Mouse (Mus musculus): Measurements from ENCODE around the gene Serpina3f. TPM values are rescaled to one million over a fixed set of nuclear protein-coding genes. Genes with fewer than 3 reads are reported as not detected.
"Not testable (repeated sequence)": the region's sequence is repeated elsewhere in the genome, so short reads cannot be mapped to it uniquely, and the experiment has no call there.

Serpina3f gene
- polyA plus RNA-seq, 1 experiment: 1.3 TPM

- Histone ChIP-seq H3K36me3 (replicated peaks; ENCODE audit: low read length) (no peaks in the 10 kb centered on the region), H3K27me3 (replicated peaks) (peaks cover 7% of the 10 kb centered on the region), H3K9me3 (peaks cover 6% of the 10 kb centered on the region; the same call in 1 of the 2 replicates), H3K4me3 (replicated peaks) (no peak overlapping the region), H3K4me1 (peaks cover 34% of the 10 kb centered on the region)
- TF ChIP-seq GATA1 (IDR thresholded peaks at IDR 0.05; ENCODE audit: borderline replicate concordance, low read length): no peak
- TF ChIP-seq FLI1 (IDR thresholded peaks at IDR 0.05; ENCODE audit: low read length): no peak
Observed at GRCm38 (mm10) chr12:104209802-104210201, 4.5 kb upstream of the Serpina3f start.

GRCm38 (mm10) chr12:104213689-104214444, 477 bp upstream of the Serpina3f start:
- Histone ChIP-seq H3K9me3 (peaks cover 6% of the 10 kb centered on the region; the same call in 1 of the 2 replicates), H3K4me1 (peaks cover 64% of the 10 kb centered on the region), H3K36me3 (replicated peaks; ENCODE audit: low read length) (peaks cover 5% of the 10 kb centered on the region), H3K27me3 (replicated peaks) (peaks cover 7% of the 10 kb centered on the region), H3K4me3 (replicated peaks) (peak overlapping the region; percentile 42)
- TF ChIP-seq GATA1 (IDR thresholded peaks at IDR 0.05; ENCODE audit: borderline replicate concordance, low read length): no peak
- no peak for TF ChIP-seq FLI1 (IDR thresholded peaks at IDR 0.05; ENCODE audit: low read length)

GRCm38 (mm10) chr12:104215249-104215648, 905 bp downstream of the Serpina3f start:
- Histone ChIP-seq H3K4me3 (replicated peaks) (no peak overlapping the region), H3K9me3 (peaks cover 6% of the 10 kb centered on the region; the same call in 1 of the 2 replicates), H3K27me3 (replicated peaks) (peaks cover 3% of the 10 kb centered on the region), H3K4me1 (peaks cover 57% of the 10 kb centered on the region), H3K36me3 (replicated peaks; ENCODE audit: low read length) (peaks cover 5% of the 10 kb centered on the region)
- TF ChIP-seq GATA1 (IDR thresholded peaks at IDR 0.05; ENCODE audit: borderline replicate concordance, low read length): no peak
- TF ChIP-seq FLI1 (IDR thresholded peaks at IDR 0.05; ENCODE audit: low read length): no peak

DNA sequence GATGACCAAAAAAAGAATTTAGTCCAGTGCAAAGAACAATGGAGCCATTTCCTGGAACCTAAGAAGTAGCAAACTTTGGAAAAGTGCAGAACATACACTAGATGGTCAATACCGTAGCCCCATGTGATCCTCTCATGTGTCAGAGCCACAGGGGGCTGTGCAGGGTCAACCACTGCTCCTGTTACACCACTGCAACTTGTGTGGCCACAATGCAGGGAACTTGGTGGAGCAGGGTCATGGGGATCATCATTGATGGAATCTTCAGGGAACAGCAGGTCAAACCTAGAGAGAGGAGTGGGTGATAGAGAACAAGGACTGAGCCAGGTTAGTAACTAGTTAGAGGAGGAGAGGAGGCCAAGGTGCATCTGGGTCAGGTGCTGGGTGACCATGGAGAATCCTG, 7.3 kb downstream of the Serpina3f start:
- H3K27me3 ChIP-seq (replicated peaks): peaks cover 2% of the 10 kb centered on the region
- H3K36me3 ChIP-seq (replicated peaks; ENCODE audit: low read length): peaks cover 7% of the 10 kb centered on the region
- no peak for TF ChIP-seq FLI1 (IDR thresholded peaks at IDR 0.05; ENCODE audit: low read length)
- TF ChIP-seq GATA1 (IDR thresholded peaks at IDR 0.05; ENCODE audit: borderline replicate concordance, low read length): no peak
- no peaks in the 10 kb centered on the region for H3K9me3 ChIP-seq
- no peak overlapping the region for H3K4me3 ChIP-seq (replicated peaks)
- H3K4me1 ChIP-seq: peaks cover 50% of the 10 kb centered on the region

GRCm38 (mm10) chr12:104223690-104224089, 9.3 kb downstream of the Serpina3f start:
- peaks cover 34% of the 10 kb centered on the region for H3K4me1 ChIP-seq
- no peak overlapping the region for H3K4me3 ChIP-seq (replicated peaks)
- H3K36me3 ChIP-seq (replicated peaks; ENCODE audit: low read length): peaks cover 9% of the 10 kb centered on the region
- H3K9me3 ChIP-seq: peaks cover 5% of the 10 kb centered on the region
- TF ChIP-seq FLI1 (IDR thresholded peaks at IDR 0.05; ENCODE audit: low read length): no peak
- TF ChIP-seq GATA1 (IDR thresholded peaks at IDR 0.05; ENCODE audit: borderline replicate concordance, low read length): no peak
- peaks cover 2% of the 10 kb centered on the region for H3K27me3 ChIP-seq (replicated peaks)

DNA sequence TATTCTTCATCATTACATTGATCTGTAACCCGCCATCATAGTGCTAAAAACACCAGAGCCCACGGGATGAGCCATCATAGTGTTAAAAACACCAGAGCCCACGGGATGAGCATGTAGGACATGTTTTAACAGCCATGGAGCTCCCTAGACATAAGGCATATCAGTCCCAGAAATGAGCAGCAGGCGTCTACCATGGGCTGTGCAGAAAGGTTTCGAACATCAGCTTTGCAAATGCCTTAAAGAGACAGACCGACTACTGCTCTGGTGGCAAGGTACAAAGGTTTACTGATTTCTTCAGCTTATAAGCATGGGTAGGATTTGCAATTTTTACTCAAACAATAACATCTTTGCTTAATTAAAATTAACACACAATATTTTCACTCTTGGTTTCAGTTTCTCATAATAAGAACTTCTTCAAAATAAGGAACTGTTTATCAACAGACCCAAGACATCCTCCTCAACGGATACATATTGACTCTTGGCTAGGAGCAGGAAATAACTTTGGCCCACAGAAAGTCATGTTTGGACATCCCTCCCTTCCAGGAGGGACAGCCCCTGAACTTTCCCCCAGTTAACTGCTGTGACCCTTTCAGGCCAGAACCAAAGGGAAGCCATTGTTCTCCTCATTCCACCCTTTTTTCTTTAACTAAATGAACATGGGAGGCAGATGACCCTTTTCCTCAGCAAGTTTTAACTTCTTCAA, 10.4 kb downstream of the Serpina3f start:
- TF ChIP-seq GATA1 (IDR thresholded peaks at IDR 0.05; ENCODE audit: borderline replicate concordance, low read length): no peak; the same call in 2 of the 3 replicates
- TF ChIP-seq FLI1 (IDR thresholded peaks at IDR 0.05; ENCODE audit: low read length): no peak

GRCm38 (mm10) chr12:104230762-104231161, 16.4 kb downstream of the Serpina3f start:
- Histone ChIP-seq H3K9me3 (peaks cover 17% of the 10 kb centered on the region), H3K4me3 (replicated peaks) (no peak overlapping the region), H3K36me3 (replicated peaks; ENCODE audit: low read length) (peaks cover 22% of the 10 kb centered on the region), H3K4me1 (peaks cover 27% of the 10 kb centered on the region), H3K27me3 (replicated peaks) (no peaks in the 10 kb centered on the region)
- TF ChIP-seq GATA1 (IDR thresholded peaks at IDR 0.05; ENCODE audit: borderline replicate concordance, low read length) (no peak), FLI1 (IDR thresholded peaks at IDR 0.05; ENCODE audit: low read length) (no peak)

More for the DNA sequence above, 10.4 kb downstream of the Serpina3f start:
- Histone ChIP-seq H3K9me3 (peaks cover 15% of the 10 kb centered on the region), H3K27me3 (replicated peaks) (peaks cover 2% of the 10 kb centered on the region), H3K4me1 (peaks cover 34% of the 10 kb centered on the region), H3K36me3 (replicated peaks; ENCODE audit: low read length) (peaks cover 19% of the 10 kb centered on the region), H3K4me3 (replicated peaks) (peak overlapping the region; percentile 86)

DNA sequence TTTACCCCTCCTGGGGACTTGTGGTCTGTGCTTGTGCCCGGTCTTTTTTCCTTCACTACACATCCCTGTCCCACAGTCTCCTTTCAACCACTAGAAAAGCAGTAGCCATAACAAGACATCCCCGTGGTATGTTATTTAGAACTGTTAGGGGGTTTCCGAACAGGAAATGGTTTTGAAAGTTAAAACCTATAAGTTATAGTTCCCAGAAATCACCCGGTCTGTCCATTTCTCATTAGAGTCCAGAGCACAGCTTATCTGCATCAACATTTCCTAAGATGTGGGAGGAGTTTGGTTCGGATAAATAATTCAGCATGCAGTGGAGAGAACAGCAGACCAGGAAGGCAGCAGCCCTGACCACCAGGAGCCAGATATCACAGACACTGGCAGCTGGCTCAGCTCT, 21.6 kb downstream of the Serpina3f start, which contains the start of gene Serpina3g:
Gene Serpina3g, plus strand, starts transcription at position 331 of the 400 bp plus-strand sequence.
- H3K36me3 ChIP-seq (replicated peaks; ENCODE audit: low read length): peaks cover 27% of the 10 kb centered on the region
- no peaks in the 10 kb centered on the region for H3K9me3 ChIP-seq
- H3K4me3 ChIP-seq (replicated peaks): peak within 1 kb of the TSS; percentile 90
- peaks cover 68% of the 10 kb centered on the region for H3K4me1 ChIP-seq
- no peak for TF ChIP-seq GATA1 (IDR thresholded peaks at IDR 0.05; ENCODE audit: borderline replicate concordance, low read length)
- TF ChIP-seq FLI1 (IDR thresholded peaks at IDR 0.05; ENCODE audit: low read length): no peak
- H3K27me3 ChIP-seq (replicated peaks): no peaks in the 10 kb centered on the region

- peak overlapping the region; percentile 82 for H3K4me3 ChIP-seq (replicated peaks)
- H3K36me3 ChIP-seq (replicated peaks; ENCODE audit: low read length): peaks cover 32% of the 10 kb centered on the region
- not testable (repeated sequence) for H3K9me3 ChIP-seq; H3K27me3 ChIP-seq (replicated peaks)
- peaks cover 67% of the 10 kb centered on the region for H3K4me1 ChIP-seq
Observed at GRCm38 (mm10) chr12:104238048-104238447, 23.7 kb downstream of the Serpina3f start.

DNA sequence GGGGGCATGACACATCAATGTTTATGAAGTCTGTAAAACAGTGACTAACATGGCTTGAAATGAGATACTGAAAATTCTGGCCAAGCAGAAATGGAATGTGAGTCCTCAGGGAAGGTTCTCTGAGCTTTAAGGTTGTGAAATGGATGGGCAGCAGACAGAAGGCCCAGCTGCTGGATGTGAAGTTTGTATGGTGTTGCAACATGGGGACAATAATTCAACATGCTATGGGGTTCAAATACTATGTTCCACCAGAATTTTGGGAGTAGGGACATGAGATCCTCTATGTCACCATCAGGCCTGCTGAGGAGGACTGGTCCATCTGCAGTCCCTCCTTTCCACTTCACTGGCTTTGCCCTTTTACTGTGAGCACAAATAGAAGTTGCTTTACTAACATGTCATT, 29.0 kb downstream of the Serpina3f start:
- H3K9me3 ChIP-seq: no peaks in the 10 kb centered on the region

More for the DNA sequence above, 29.0 kb downstream of the Serpina3f start:
- H3K4me1 ChIP-seq: peaks cover 54% of the 10 kb centered on the region
- H3K27me3 ChIP-seq (replicated peaks): no peaks in the 10 kb centered on the region
- TF ChIP-seq GATA1 (IDR thresholded peaks at IDR 0.05; ENCODE audit: borderline replicate concordance, low read length) (no peak), FLI1 (IDR thresholded peaks at IDR 0.05; ENCODE audit: low read length) (no peak)
- H3K4me3 ChIP-seq (replicated peaks): no peak overlapping the region
- peaks cover 28% of the 10 kb centered on the region for H3K36me3 ChIP-seq (replicated peaks; ENCODE audit: low read length)

All from megakaryocyte, embryonic 14.5 days (primary cell).